Mouse (Mus musculus) heart, postnatal 0 days (tissue): ENCODE data around the gene Fcnb. TPM values are rescaled to one million over a fixed set of nuclear protein-coding genes. Genes with fewer than 3 reads are reported as not detected.

ENCODE experiments used
- ATAC-seq: fragments of 200-750 bp; cut with Nextera tagmentation; 2 replicates; pipeline ENCODE4 v1.8.0; 2017; ENCODE audit warnings: low read depth, moderate number of reproducible peaks, moderate library complexity; ENCODE audit not compliant: insufficient read depth
- DNase-seq: peaks from one replicate; pipeline ENCODE4 v3.0.0-alpha.2; 2016; ENCODE audit warnings: low spot score
- H3K27ac ChIP-seq: fragments of 300-500 bp; sonication (generic); 2 replicates; pipeline ENCODE4 v1.5.1; 2014; ENCODE audit warnings: low read depth, mild to moderate bottlenecking
- H3K27me3 ChIP-seq: fragments of 300-500 bp; sonication (generic); 2 replicates; pipeline ENCODE4 v1.6.1; 2014; ENCODE audit warnings: low read length, mixed read lengths; ENCODE audit not compliant: control insufficient read depth, insufficient read depth
- H3K36me3 ChIP-seq: fragments of 300-500 bp; sonication (generic); replicated peaks from 2 replicates; pipeline ENCODE4 v1.6.1; 2014; ENCODE audit warnings: low read length, mixed read lengths; ENCODE audit not compliant: control insufficient read depth, insufficient read depth
- H3K4me1 ChIP-seq: fragments of 300-500 bp; sonication (generic); 2 replicates; pipeline ENCODE4 v1.6.1; 2014; ENCODE audit warnings: antibody characterized with exemption; ENCODE audit not compliant: control insufficient read depth, insufficient read depth
- H3K4me2 ChIP-seq: fragments of 300-500 bp; sonication (generic); 2 replicates; pipeline ENCODE4 v1.6.1; 2014; ENCODE audit warnings: low read depth, mild to moderate bottlenecking, low read length, moderate library complexity
- H3K4me3 ChIP-seq: fragments of 300-500 bp; sonication (generic); 2 replicates; pipeline ENCODE4 v1.5.1; 2014; ENCODE audit warnings: low read depth, low read length
- H3K9ac ChIP-seq: fragments of 300-500 bp; sonication (generic); replicated peaks from 2 replicates; pipeline ENCODE4 v1.6.1; 2014; ENCODE audit warnings: low read depth, low read length, mixed read lengths
- H3K9me3 ChIP-seq: fragments of 300-500 bp; sonication (generic); replicated peaks from 2 replicates; pipeline ENCODE4 v1.6.1; 2016; ENCODE audit warnings: low read length; ENCODE audit not compliant: control insufficient read depth
- CTCF ChIP-seq: IDR thresholded peaks from 2 replicates; pipeline ENCODE4 v1.5.1; 2016; ENCODE audit warnings: antibody characterized with exemption, control low read depth, low read depth
- EP300 ChIP-seq: IDR thresholded peaks from 2 replicates; pipeline ENCODE4 v1.6.1; 2016; ENCODE audit warnings: antibody characterized with exemption, low read depth
- WGBS: fragments of 180-500 bp; shearing (Covaris S2); extraction: QIAGEN DNeasy Blood & Tissue Kit; methylation state at CpG from one replicate; pipeline ENCODE4 v1.1.7; 2014; 5-methylcytosine and 5-hydroxymethylcytosine counted together
- polyA plus RNA-seq: library from polyadenylated mRNA; unstranded; fragments of >200 nt; fragmentation: Nextera tagmentation; extraction: Ambion mirVana; gene quantifications from 2 replicates; pipeline ENCODE4 v1.2.1, GENCODE M21; 2015
- total RNA-seq: library from RNA; depleted of rRNA; stranded (reverse); fragments of >200 nt; gene quantifications from 2 replicates; pipeline ENCODE4 v1.2.3, GENCODE M21; 2014; ENCODE audit warnings: low replicate concordance; rRNA removed

Gene Fcnb
- total and polyA plus RNA-seq, 2 experiments from 2014 or later, result not detected

GRCm38 (mm10) chr2:28036788-28037187 is 47.9 kb downstream of the Fcnb start:
- DNase-seq (no peak), ATAC-seq (no peak)
- Histone ChIP-seq H3K27ac (no peak overlapping the region), H3K4me1 (peaks cover 18% of the 10 kb centered on the region; the same call in 1 of the 2 replicates), H3K9ac (no peak overlapping the region), H3K4me3 (no peak overlapping the region), H3K36me3 (no peaks in the 10 kb centered on the region; the same call in 1 of the 2 replicates), H3K27me3 (no peaks in the 10 kb centered on the region), H3K4me2 (no peak overlapping the region), H3K9me3 (no peaks in the 10 kb centered on the region)
- TF ChIP-seq CTCF (no peak), EP300 (no peak)
- 82% methylated on average over 13 of the region's 13 CpGs for WGBS

DNA sequence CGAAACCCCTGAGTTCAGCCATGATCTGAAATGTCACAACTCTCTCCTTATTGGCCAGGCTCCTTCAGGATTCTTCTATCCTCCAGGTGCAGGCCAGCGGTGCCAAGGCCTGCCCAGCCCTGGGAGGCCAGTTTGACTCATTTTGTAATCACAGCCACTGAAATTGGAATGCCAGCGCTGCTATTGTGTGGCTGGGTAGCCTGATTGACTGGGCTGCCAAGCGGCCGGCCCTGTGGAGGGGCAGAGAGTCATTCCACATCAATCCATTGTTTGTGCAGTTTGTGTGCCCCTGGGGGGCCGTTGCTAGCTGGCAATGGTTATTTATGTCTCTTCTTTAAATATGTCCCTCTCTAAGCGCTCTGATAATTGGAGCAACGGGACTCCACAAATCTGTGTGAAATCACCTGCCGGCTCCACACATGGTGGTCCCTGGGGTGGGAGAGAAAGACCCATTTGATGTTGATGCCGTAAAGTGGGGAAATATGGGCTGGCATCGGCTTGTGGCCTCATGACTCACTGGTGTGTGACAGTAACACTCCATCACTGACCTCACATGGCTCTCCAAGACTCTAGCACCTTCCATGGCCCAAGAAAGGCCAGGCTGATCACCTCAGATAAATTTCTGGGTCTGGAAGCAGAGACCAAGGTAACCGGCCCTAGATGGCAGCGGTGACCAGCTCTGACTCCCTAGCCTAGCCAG is 50.5 kb downstream of the Fcnb start:
- no peak overlapping the region for H3K27ac ChIP-seq
- H3K4me1 ChIP-seq, result peaks cover 18% of the 10 kb centered on the region; the same call in 1 of the 2 replicates
- TF ChIP-seq CTCF, result no peak
- no peak for TF ChIP-seq EP300
- H3K9ac ChIP-seq, result no peak overlapping the region
- H3K4me3 ChIP-seq, result no peak overlapping the region
- ATAC-seq, result no peak
- DNase-seq, result no peak
- no peaks in the 10 kb centered on the region; the same call in 1 of the 2 replicates for H3K36me3 ChIP-seq
- no peak overlapping the region for H3K4me2 ChIP-seq
- H3K27me3 ChIP-seq, result no peaks in the 10 kb centered on the region
- H3K9me3 ChIP-seq, result no peaks in the 10 kb centered on the region
- WGBS, result 79% methylated on average over 13 of the region's 13 CpGs

GRCm38 (mm10) chr2:28032469-28032868 is 52.2 kb downstream of the Fcnb start:
- Histone ChIP-seq H3K27ac (no peak overlapping the region), H3K36me3 (no peaks in the 10 kb centered on the region), H3K4me1 (peaks cover 7% of the 10 kb centered on the region; the same call in 1 of the 2 replicates), H3K4me2 (no peak overlapping the region), H3K4me3 (no peak overlapping the region), H3K9ac (no peak overlapping the region), H3K27me3 (no peaks in the 10 kb centered on the region), H3K9me3 (no peaks in the 10 kb centered on the region)
- no peak for ATAC-seq
- TF ChIP-seq CTCF, result no peak
- TF ChIP-seq EP300, result no peak
- 57% methylated on average over 11 of the region's 11 CpGs for WGBS
- DNase-seq, result no peak

GRCm38 (mm10) chr2:28031860-28032259 is 52.8 kb downstream of the Fcnb start:
- 57% methylated on average over 9 of the region's 9 CpGs for WGBS
- no peak overlapping the region for H3K4me2 ChIP-seq
- no peak overlapping the region for H3K27ac ChIP-seq
- H3K36me3 ChIP-seq, result no peaks in the 10 kb centered on the region
- 0 out of 2 replicates have a peak, but pooled peaks cover under 1% of the 10 kb centered on the region for H3K4me1 ChIP-seq
- no peaks in the 10 kb centered on the region for H3K9me3 ChIP-seq
- TF ChIP-seq CTCF (no peak), EP300 (no peak)
- H3K27me3 ChIP-seq, result no peaks in the 10 kb centered on the region
- no peak overlapping the region for H3K4me3 ChIP-seq
- ATAC-seq (no peak; the same call in 1 of the 2 replicates), DNase-seq (no peak)
- no peak overlapping the region for H3K9ac ChIP-seq

Other genes with a start within 250 kb of the Fcnb start
- gene Col5a1, start 198.5 kb downstream of the Fcnb start, total RNA-seq, result 97.4 and 129 TPM in 2 replicates
- 40.6 and 41.9 TPM in 2 replicates for gene Col5a1, start 198.5 kb downstream of the Fcnb start, polyA plus RNA-seq
- 4.7 and 6.1 TPM in 2 replicates for gene Olfm1, start 108.1 kb upstream of the Fcnb start, total RNA-seq
- 4.0 and 5.7 TPM in 2 replicates for gene Olfm1, start 108.1 kb upstream of the Fcnb start, polyA plus RNA-seq